Mouse (Mus musculus) effector memory CD4-positive, alpha-beta T cell, adult 7 months (primary cell): Measurements from ENCODE around the gene Phldb1. TPM values are rescaled to one million over a fixed set of nuclear protein-coding genes. Genes with fewer than 3 reads are reported as not detected.

Experiments used
- polyA plus RNA-seq: library from polyadenylated mRNA; unstranded; fragments of 100-300 nt; shearing (Covaris generic); gene quantifications from one replicate; pipeline ENCODE4 v1.2.1, GENCODE M21; 2017

Phldb1 gene
- polyA plus RNA-seq, result 1.6 TPM

GRCm38 (mm10) chr9:44734524-44735494 lies at the start of gene Phldb1:
TSS of gene Phldb1 (minus strand) at chr9:44735198.

GRCm38 (mm10) chr9:44767101-44768028 lies 32.4 kb upstream of the Phldb1 start, which contains the start of the genes Arcn1 and Ift46:
TSS of gene Arcn1 (minus strand) at chr9:44767845.
TSS of gene Ift46 (plus strand) at chr9:44767908.

GRCm38 (mm10) chr9:44673005-44673404 lies 62.0 kb downstream of the Phldb1 start, which contains the start of gene Treh:
TSS of gene Treh (plus strand) at chr9:44673233.

Other genes with a start within 250 kb of the Phldb1 start
- gene Cxcr5, start 173.3 kb downstream of the Phldb1 start, polyA plus RNA-seq, result 257 TPM
- 62.2 TPM for gene Ddx6, start 130.3 kb downstream of the Phldb1 start, polyA plus RNA-seq
- gene Treh, start 62.0 kb downstream of the Phldb1 start, polyA plus RNA-seq, result not detected
- gene Arcn1, start 32.6 kb upstream of the Phldb1 start, polyA plus RNA-seq, result 144 TPM
- 19.4 TPM for gene Ift46, start 32.7 kb upstream of the Phldb1 start, polyA plus RNA-seq
- gene Tmem25, start 64.1 kb upstream of the Phldb1 start, polyA plus RNA-seq, result not detected
- gene Ttc36, start 67.9 kb upstream of the Phldb1 start, polyA plus RNA-seq, result not detected
- gene Kmt2a, start 146.1 kb upstream of the Phldb1 start, polyA plus RNA-seq, result 63.2 TPM
- 258 TPM for gene Atp5l, start 185.5 kb upstream of the Phldb1 start, polyA plus RNA-seq
- gene Ube4a, start 230.4 kb upstream of the Phldb1 start, polyA plus RNA-seq, result 37.5 TPM
- gene Cd3g, start 245.2 kb upstream of the Phldb1 start, polyA plus RNA-seq, result 696 TPM
- gene Cd3d, start 246.6 kb upstream of the Phldb1 start, polyA plus RNA-seq, result 496 TPM